Mouse (Mus musculus) olfactory bulb, adult 2 months (tissue): ENCODE measurements around the gene C130050O18Rik. TPM values are rescaled to one million over a fixed set of nuclear protein-coding genes. Genes with fewer than 3 reads are reported as not detected.

Source experiments
- H3K27ac ChIP-seq: fragments of 200-500 bp; 2 replicates; pipeline ENCODE4 v1.5.1; 2012; ENCODE audit warnings: low read depth, low read length; ENCODE audit not compliant: insufficient read depth
- H3K4me1 ChIP-seq: fragments of 200-500 bp; 2 replicates; pipeline ENCODE4 v1.6.1; 2012; ENCODE audit warnings: low read length; ENCODE audit not compliant: control insufficient read depth, insufficient read depth
- H3K4me3 ChIP-seq: fragments of 200-500 bp; 2 replicates; pipeline ENCODE4 v1.5.1; 2012; ENCODE audit warnings: mild to moderate bottlenecking, low read depth, low read length, moderate library complexity; ENCODE audit not compliant: insufficient read depth
- CTCF ChIP-seq: fragments of 200-500 bp; IDR thresholded peaks from 2 replicates; pipeline ENCODE4 v1.5.1; 2012; ENCODE audit warnings: low read depth, mild to moderate bottlenecking, low read length, moderate library complexity; ENCODE audit not compliant: insufficient read depth
- POLR2A ChIP-seq: fragments of 200-500 bp; IDR thresholded peaks from 2 replicates; pipeline ENCODE4 v1.6.1; 2012; ENCODE audit warnings: mild to moderate bottlenecking, low read depth, low read length, moderate library complexity; ENCODE audit not compliant: insufficient read depth
- WGBS: fragments of 180-500 bp; shearing (Covaris S2); methylation state at CpG from one replicate; pipeline ENCODE4 v1.1.7; 2018; 5-methylcytosine and 5-hydroxymethylcytosine counted together
- polyA plus RNA-seq: library from polyadenylated mRNA; stranded (reverse); fragments of >200 nt; gene quantifications from 2 replicates; pipeline ENCODE4 v1.2.4, GENCODE M21; 2012; ENCODE audit warnings: low replicate concordance; ENCODE audit not compliant: missing spikeins, insufficient read depth, insufficient read length

Gene C130050O18Rik
- polyA plus RNA-seq, 1 experiment, result not detected

DNA sequence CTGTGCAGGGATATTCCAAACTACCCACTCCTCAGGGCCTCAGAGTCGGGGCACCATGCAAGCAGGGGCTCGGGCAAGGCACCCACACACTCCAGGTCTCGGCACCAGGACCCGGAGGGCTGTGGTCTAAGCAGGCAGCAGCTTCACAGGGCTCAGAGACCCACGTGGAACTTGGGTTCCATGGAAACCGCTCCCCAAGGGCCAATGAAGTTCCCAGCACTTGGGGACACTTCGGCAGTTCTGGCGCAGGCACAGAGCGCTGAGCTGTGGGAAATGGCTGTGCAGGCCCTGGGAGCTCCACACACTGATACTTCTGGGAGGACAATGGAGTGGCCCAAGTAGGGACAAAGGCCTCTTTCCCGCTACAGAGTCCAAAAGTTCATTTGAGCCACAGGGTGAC lies 48.0 kb downstream of the C130050O18Rik start:
- H3K27ac ChIP-seq, result 0 out of 2 replicates have a peak overlapping the region, but pooled peaks have one; percentile 11
- 82% methylated on average over 10 of the region's 10 CpGs for WGBS
- TF ChIP-seq POLR2A (no peak), CTCF (no peak)
- H3K4me1 ChIP-seq, result peaks cover 5% of the 10 kb centered on the region; the same call in 1 of the 2 replicates
- H3K4me3 ChIP-seq, result no peak overlapping the region

GRCm38 (mm10) chr5:139455166-139455565 lies 50.1 kb downstream of the C130050O18Rik start:
- peaks cover 5% of the 10 kb centered on the region; the same call in 1 of the 2 replicates for H3K4me1 ChIP-seq
- 91% methylated on average over 12 of the region's 12 CpGs for WGBS
- no peak overlapping the region for H3K4me3 ChIP-seq
- no peak overlapping the region for H3K27ac ChIP-seq
- TF ChIP-seq CTCF (no peak), POLR2A (no peak)

GRCm38 (mm10) chr5:139457241-139457640 lies 52.2 kb downstream of the C130050O18Rik start:
- Histone ChIP-seq H3K27ac (no peak overlapping the region), H3K4me1 (peaks cover 5% of the 10 kb centered on the region; the same call in 1 of the 2 replicates), H3K4me3 (no peak overlapping the region)
- TF ChIP-seq CTCF (no peak), POLR2A (no peak)
- WGBS, result 87% methylated on average over 8 of the region's 8 CpGs

GRCm38 (mm10) chr5:139459938-139460337 lies 54.9 kb downstream of the C130050O18Rik start:
- WGBS, result 6% methylated on average over 10 of the region's 10 CpGs
- H3K27ac ChIP-seq, result no peak overlapping the region

GRCm38 (mm10) chr5:139460384-139461067 lies 55.4 kb downstream of the C130050O18Rik start, which contains the start of gene 3110082I17Rik:
TSS of gene 3110082I17Rik (minus strand) at chr5:139460527.
- Histone ChIP-seq H3K4me3 (peak within 1 kb of the TSS; percentile 82), H3K4me1 (no peaks in the 10 kb centered on the region), H3K27ac (no peak within 1 kb of the TSS)
- WGBS, result 3% methylated on average over 42 of the region's 42 CpGs
- no peak for TF ChIP-seq CTCF
- 0 out of 2 replicates have a peak, but pooled peaks have one; percentile 40 for TF ChIP-seq POLR2A

More at GRCm38 (mm10) chr5:139459938-139460337, 54.9 kb downstream of the C130050O18Rik start:
- Histone ChIP-seq H3K4me3 (peak overlapping the region; percentile 82), H3K4me1 (no peaks in the 10 kb centered on the region)
- TF ChIP-seq POLR2A (no peak), CTCF (no peak)

DNA sequence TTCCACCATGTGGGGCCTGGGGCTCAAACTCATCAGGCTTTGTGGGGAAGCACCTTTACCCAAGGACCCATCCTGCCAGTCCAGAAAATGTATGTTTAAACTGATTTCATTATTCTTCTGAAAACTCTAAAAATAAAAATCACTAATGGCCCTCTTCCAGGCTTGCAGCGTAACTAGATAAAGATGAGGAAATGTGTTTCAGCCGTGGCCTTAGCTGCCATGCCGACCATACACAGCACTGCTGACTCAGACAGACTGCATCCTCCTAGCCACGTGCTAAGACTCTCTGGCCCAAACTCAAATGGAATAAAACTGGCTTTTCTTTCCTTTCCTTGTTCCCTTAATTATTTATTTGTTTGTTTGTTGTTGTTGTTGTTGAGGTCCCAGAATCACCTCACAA lies 59.8 kb downstream of the C130050O18Rik start:
- TF ChIP-seq CTCF (no peak), POLR2A (no peak)
- H3K27ac ChIP-seq, result no peak overlapping the region
- 76% methylated on average over 4 of the region's 4 CpGs for WGBS
- H3K4me1 ChIP-seq, result no peaks in the 10 kb centered on the region
- no peak overlapping the region for H3K4me3 ChIP-seq

Other genes starting within 250 kb of the C130050O18Rik start
- not detected in 2 replicates for gene Sun1, start 204.6 kb upstream of the C130050O18Rik start, polyA plus RNA-seq
- gene Get4, start 153.0 kb upstream of the C130050O18Rik start, polyA plus RNA-seq, result not detected in 2 replicates
- gene Adap1, start 79.7 kb upstream of the C130050O18Rik start, polyA plus RNA-seq, result not detected in 2 replicates
- gene Cox19, start 53.9 kb upstream of the C130050O18Rik start, polyA plus RNA-seq, result not detected in 2 replicates
- gene Cyp2w1, start 52.7 kb upstream of the C130050O18Rik start, polyA plus RNA-seq, result not detected in 2 replicates
- not detected in 2 replicates for gene Gpr146, start 27.6 kb upstream of the C130050O18Rik start, polyA plus RNA-seq
- not detected in 2 replicates for gene Gper1, start 17.9 kb downstream of the C130050O18Rik start, polyA plus RNA-seq
- gene 3110082I17Rik, start 55.2 kb downstream of the C130050O18Rik start, polyA plus RNA-seq, result not detected in 2 replicates
- not detected in 2 replicates for gene Zfand2a, start 79.3 kb downstream of the C130050O18Rik start, polyA plus RNA-seq
- not detected in 2 replicates for gene Uncx, start 138.2 kb downstream of the C130050O18Rik start, polyA plus RNA-seq